Mouse (Mus musculus) ES-E14 (cell line): ENCODE results near the gene Srm.
A peak's percentile ranks its signal among the peaks of the same experiment; 100 is the strongest.

ENCODE experiments used
- HCFC1 ChIP-seq: IDR thresholded peaks from 2 replicates; pipeline ENCODE4 v1.6.1; 2012; ENCODE audit warnings: low read length, inconsistent platforms, borderline replicate concordance; ENCODE audit not compliant: insufficient read depth
- MAFK ChIP-seq: IDR thresholded peaks from 2 replicates; pipeline ENCODE4 v1.6.1; 2014; ENCODE audit warnings: mild to moderate bottlenecking, low read depth, low read length, inconsistent platforms; ENCODE audit not compliant: insufficient read depth
- ZNF384 ChIP-seq: IDR thresholded peaks from 2 replicates; pipeline ENCODE4 v1.6.1; 2012; ENCODE audit warnings: low read depth, low read length, inconsistent platforms

DNA sequence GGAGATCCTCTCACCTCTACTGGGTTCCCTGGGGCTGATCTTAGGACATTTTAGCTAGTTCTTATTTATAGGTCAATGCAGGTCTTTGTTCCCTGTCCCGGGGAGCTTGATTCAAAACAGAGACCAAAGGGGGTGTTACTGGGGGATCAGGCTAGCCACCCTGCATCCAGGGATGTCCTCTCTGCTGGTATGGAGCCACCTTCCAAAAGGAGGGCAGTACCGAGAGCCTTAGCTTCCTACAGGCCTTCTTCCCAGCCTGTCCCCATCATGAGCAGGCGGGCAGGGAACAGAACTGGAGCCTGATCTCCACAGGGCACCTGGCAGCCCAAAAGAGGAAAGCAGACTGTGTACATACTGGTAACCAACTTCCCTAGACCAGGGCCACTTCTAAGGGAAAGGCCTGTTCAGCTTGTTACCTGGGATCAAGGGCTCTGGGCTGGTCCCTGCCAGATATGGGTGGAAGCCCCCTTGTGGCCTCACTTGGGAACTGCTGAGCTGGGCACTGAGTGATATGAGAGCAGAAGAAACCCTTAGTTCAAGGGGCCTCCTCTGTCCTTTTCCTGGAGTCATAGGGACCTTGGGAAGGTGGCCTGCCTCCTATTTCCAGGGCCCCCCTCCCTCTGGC lies 13.3 kb downstream of the Srm start:
- TF ChIP-seq MAFK, result 0 out of 2 replicates have a peak, but pooled peaks have one; percentile 47
- no peak for TF ChIP-seq HCFC1
- TF ChIP-seq ZNF384, result no peak
